Mouse (Mus musculus): ENCODE results near the gene Lrrc8b.

Lrrc8b gene

GRCm38 (mm10) chr5:105484891-105485290 lies 69.3 kb downstream of the Lrrc8b start:
- no peak for DNase-seq

GRCm38 (mm10) chr5:105490211-105490610 lies 74.6 kb downstream of the Lrrc8b start:
- no peak for DNase-seq

- no peak for DNase-seq
These were observed 75.8 kb downstream of the Lrrc8b start for GRCm38 (mm10) chr5:105491389-105491788.

- DNase-seq = peak; percentile 34
These were observed 77.0 kb downstream of the Lrrc8b start for GRCm38 (mm10) chr5:105492367-105493246.

- no peak for DNase-seq
These were observed 77.8 kb downstream of the Lrrc8b start for GRCm38 (mm10) chr5:105493377-105493776.

- DNase-seq = no peak
These were observed 78.8 kb downstream of the Lrrc8b start for GRCm38 (mm10) chr5:105494246-105494917.

- peak; percentile 72 for DNase-seq
These were observed 79.6 kb downstream of the Lrrc8b start for GRCm38 (mm10) chr5:105494918-105495901.

- no peak for DNase-seq
These were observed 80.6 kb downstream of the Lrrc8b start for GRCm38 (mm10) chr5:105496133-105496532.

GRCm38 (mm10) chr5:105496586-105496985 lies 81.0 kb downstream of the Lrrc8b start:
- no peak for DNase-seq

- no peak for DNase-seq
These were observed 82.9 kb downstream of the Lrrc8b start for GRCm38 (mm10) chr5:105498429-105499000.

- no peak for DNase-seq
These were observed 83.8 kb downstream of the Lrrc8b start for GRCm38 (mm10) chr5:105499396-105499795.

- DNase-seq = no peak
These were observed 84.9 kb downstream of the Lrrc8b start for GRCm38 (mm10) chr5:105500132-105501121.

GRCm38 (mm10) chr5:105501136-105501535 lies 85.6 kb downstream of the Lrrc8b start:
- no peak for DNase-seq

- DNase-seq = no peak
These were observed 93.2 kb downstream of the Lrrc8b start for GRCm38 (mm10) chr5:105508813-105509212.

GRCm38 (mm10) chr5:105512297-105512696 lies 96.7 kb downstream of the Lrrc8b start:
- DNase-seq = no peak

GRCm38 (mm10) chr5:105515532-105515931 lies 100.0 kb downstream of the Lrrc8b start:
- no peak for DNase-seq

- no peak for DNase-seq
These were observed 100.7 kb downstream of the Lrrc8b start for GRCm38 (mm10) chr5:105516290-105516689.

- DNase-seq = no peak
These were observed 102.5 kb downstream of the Lrrc8b start for GRCm38 (mm10) chr5:105517992-105518625.

- DNase-seq = no peak
These were observed 103.1 kb downstream of the Lrrc8b start for GRCm38 (mm10) chr5:105518626-105519095.

All from kidney, adult 18-20 months (tissue).